Mouse (Mus musculus): ENCODE measurements around the gene Nod1. TPM values are rescaled to one million over a fixed set of nuclear protein-coding genes. Genes with fewer than 3 reads are reported as not detected.

Nod1 gene
- polyA plus RNA-seq, 1 experiment = 18.3 TPM

DNA sequence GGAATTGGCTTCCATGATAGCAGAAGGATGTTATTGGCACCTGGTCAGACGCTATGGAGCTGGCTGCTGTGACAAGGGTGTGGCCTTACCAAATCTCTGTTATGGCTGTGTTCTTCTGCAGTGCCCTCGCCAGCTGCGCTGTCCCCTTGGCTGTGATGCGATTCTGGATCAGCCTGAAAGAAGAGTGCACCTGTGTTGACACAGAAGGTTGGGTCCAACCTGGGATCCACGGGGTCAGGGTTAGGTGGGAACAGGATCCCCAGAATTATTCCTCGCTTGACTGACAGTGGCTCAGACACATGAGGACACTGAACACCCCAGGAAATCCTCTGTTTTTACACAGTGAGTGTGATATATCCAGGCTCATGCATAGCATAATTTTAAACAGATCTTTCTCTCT lies 44.5 kb downstream of the Nod1 start:
- no peak overlapping the region for H3K27ac ChIP-seq (ENCODE audit: control insufficient read depth, insufficient read depth, low read length)
- no peak for DNase-seq
- H3K36me3 ChIP-seq (ENCODE audit: control insufficient read depth, insufficient read depth, low read length) = no peaks in the 10 kb centered on the region
- TF ChIP-seq CTCF (IDR thresholded peaks at IDR 0.05; ENCODE audit: borderline replicate concordance, control insufficient read depth, extremely low read depth, insufficient read depth, low read length, poor library complexity) (no peak), POLR2A (IDR thresholded peaks at IDR 0.05; ENCODE audit: control insufficient read depth, extremely low read depth, insufficient read depth, low read length, poor library complexity) (no peak)
- WGBS = 97% methylated on average over 6 of the region's 6 CpGs
- H3K27me3 ChIP-seq (ENCODE audit: control insufficient read depth, insufficient read depth, low read length) = no peaks in the 10 kb centered on the region
- no peak overlapping the region for H3K4me3 ChIP-seq (ENCODE audit: control insufficient read depth, insufficient read depth, low read length)
- peaks cover 12% of the 10 kb centered on the region for H3K4me1 ChIP-seq (replicated peaks; ENCODE audit: control insufficient read depth, insufficient read depth, low read length)

DNA sequence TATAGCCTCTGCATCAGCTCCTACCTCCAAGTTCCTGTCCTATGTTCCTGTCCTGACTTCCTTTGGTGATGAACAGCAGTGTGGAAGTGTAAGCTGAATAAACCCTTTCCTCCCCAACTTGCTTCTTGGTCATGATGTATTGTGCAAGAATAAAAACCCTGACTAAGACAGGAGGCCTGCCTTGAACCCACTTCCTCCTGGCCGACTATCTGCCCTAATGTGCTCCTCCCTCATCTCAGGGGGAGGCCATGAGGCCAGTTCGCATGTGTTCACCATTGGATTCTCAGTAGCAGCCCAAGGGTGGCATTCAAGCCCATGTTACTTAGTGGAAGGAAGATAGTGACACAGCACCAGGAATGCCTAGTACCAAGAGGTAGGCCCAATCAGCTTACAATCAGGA lies 45.5 kb downstream of the Nod1 start:
- no peak for DNase-seq
- no peak for TF ChIP-seq POLR2A (IDR thresholded peaks at IDR 0.05; ENCODE audit: control insufficient read depth, extremely low read depth, insufficient read depth, low read length, poor library complexity)
- no peak for TF ChIP-seq CTCF (IDR thresholded peaks at IDR 0.05; ENCODE audit: borderline replicate concordance, control insufficient read depth, extremely low read depth, insufficient read depth, low read length, poor library complexity)
- no peaks in the 10 kb centered on the region for H3K27me3 ChIP-seq (ENCODE audit: control insufficient read depth, insufficient read depth, low read length)
- 67% methylated on average over 2 of the region's 2 CpGs for WGBS
- no peak overlapping the region for H3K27ac ChIP-seq (ENCODE audit: control insufficient read depth, insufficient read depth, low read length)
- H3K36me3 ChIP-seq (ENCODE audit: control insufficient read depth, insufficient read depth, low read length) = no peaks in the 10 kb centered on the region
- H3K4me3 ChIP-seq (ENCODE audit: control insufficient read depth, insufficient read depth, low read length) = no peak overlapping the region
- H3K4me1 ChIP-seq (replicated peaks; ENCODE audit: control insufficient read depth, insufficient read depth, low read length) = peaks cover 12% of the 10 kb centered on the region

GRCm38 (mm10) chr6:54925736-54926440 lies 46.5 kb downstream of the Nod1 start:
- TF ChIP-seq CTCF (IDR thresholded peaks at IDR 0.05; ENCODE audit: borderline replicate concordance, control insufficient read depth, extremely low read depth, insufficient read depth, low read length, poor library complexity) (no peak), POLR2A (IDR thresholded peaks at IDR 0.05; ENCODE audit: control insufficient read depth, extremely low read depth, insufficient read depth, low read length, poor library complexity) (no peak)
- peak overlapping the region; percentile 67; the same call in 1 of the 2 replicates for H3K27ac ChIP-seq (ENCODE audit: control insufficient read depth, insufficient read depth, low read length)
- 18% methylated on average over 7 of the region's 7 CpGs for WGBS
- peaks cover 12% of the 10 kb centered on the region for H3K4me1 ChIP-seq (replicated peaks; ENCODE audit: control insufficient read depth, insufficient read depth, low read length)
- DNase-seq = no peak
- no peaks in the 10 kb centered on the region for H3K36me3 ChIP-seq (ENCODE audit: control insufficient read depth, insufficient read depth, low read length)
- H3K27me3 ChIP-seq (ENCODE audit: control insufficient read depth, insufficient read depth, low read length) = no peaks in the 10 kb centered on the region
- H3K4me3 ChIP-seq (ENCODE audit: control insufficient read depth, insufficient read depth, low read length) = no peak overlapping the region

DNA sequence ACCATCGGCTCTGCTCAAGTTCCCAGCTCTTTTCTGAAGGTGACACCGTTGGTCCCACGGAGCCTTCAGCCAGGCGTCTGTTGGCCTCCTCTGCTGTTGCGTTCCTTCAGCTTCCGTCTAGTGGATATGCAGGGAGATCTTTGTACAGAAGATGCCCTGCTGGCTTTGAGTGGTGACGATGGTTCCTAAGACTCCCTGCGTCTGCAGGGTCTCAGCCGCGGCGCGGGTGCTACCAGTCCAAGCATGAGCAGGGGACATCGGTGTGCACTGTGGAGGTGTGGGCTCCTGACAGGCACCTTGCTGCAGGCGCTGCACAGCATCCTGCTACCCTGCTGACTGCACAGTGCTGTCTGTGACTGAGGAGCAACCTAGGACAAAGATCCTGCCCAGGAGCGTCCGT lies 47.9 kb downstream of the Nod1 start:
- H3K27ac ChIP-seq (ENCODE audit: control insufficient read depth, insufficient read depth, low read length) = no peak overlapping the region
- no peak for DNase-seq
- no peak overlapping the region for H3K4me3 ChIP-seq (ENCODE audit: control insufficient read depth, insufficient read depth, low read length)
- H3K4me1 ChIP-seq (replicated peaks; ENCODE audit: control insufficient read depth, insufficient read depth, low read length) = peaks cover 12% of the 10 kb centered on the region
- no peaks in the 10 kb centered on the region for H3K36me3 ChIP-seq (ENCODE audit: control insufficient read depth, insufficient read depth, low read length)
- WGBS = 98% methylated on average over 16 of the region's 16 CpGs
- TF ChIP-seq CTCF (IDR thresholded peaks at IDR 0.05; ENCODE audit: borderline replicate concordance, control insufficient read depth, extremely low read depth, insufficient read depth, low read length, poor library complexity) (no peak), POLR2A (IDR thresholded peaks at IDR 0.05; ENCODE audit: control insufficient read depth, extremely low read depth, insufficient read depth, low read length, poor library complexity) (no peak)
- no peaks in the 10 kb centered on the region for H3K27me3 ChIP-seq (ENCODE audit: control insufficient read depth, insufficient read depth, low read length)

DNA sequence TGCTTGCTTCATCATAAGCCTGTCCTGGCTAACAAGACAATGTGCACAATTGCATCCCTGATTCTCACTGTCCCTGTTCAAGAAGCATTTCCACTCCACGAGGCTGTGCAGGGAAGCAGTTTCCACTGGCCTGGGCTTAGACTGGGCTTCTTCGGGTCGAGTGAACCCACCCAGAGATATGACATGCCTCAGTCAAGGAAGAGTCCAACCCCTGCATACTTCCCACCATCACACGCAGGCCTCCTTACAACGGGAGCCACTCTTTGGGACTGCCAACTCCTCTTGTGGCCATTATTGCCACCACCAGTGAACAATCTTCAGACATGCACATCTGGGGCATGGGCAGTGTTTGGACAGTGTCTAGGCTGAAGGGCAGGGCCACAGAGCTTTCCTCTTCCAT lies 53.9 kb downstream of the Nod1 start:
- WGBS = 95% methylated on average over 5 of the region's 5 CpGs
- TF ChIP-seq POLR2A (IDR thresholded peaks at IDR 0.05; ENCODE audit: control insufficient read depth, extremely low read depth, insufficient read depth, low read length, poor library complexity) (no peak), CTCF (IDR thresholded peaks at IDR 0.05; ENCODE audit: borderline replicate concordance, control insufficient read depth, extremely low read depth, insufficient read depth, low read length, poor library complexity) (no peak)
- Histone ChIP-seq H3K27me3 (ENCODE audit: control insufficient read depth, insufficient read depth, low read length) (no peaks in the 10 kb centered on the region), H3K4me3 (ENCODE audit: control insufficient read depth, insufficient read depth, low read length) (no peak overlapping the region), H3K36me3 (ENCODE audit: control insufficient read depth, insufficient read depth, low read length) (no peaks in the 10 kb centered on the region), H3K4me1 (replicated peaks; ENCODE audit: control insufficient read depth, insufficient read depth, low read length) (peaks cover 5% of the 10 kb centered on the region), H3K27ac (ENCODE audit: control insufficient read depth, insufficient read depth, low read length) (no peak overlapping the region)
- DNase-seq = no peak

GRCm38 (mm10) chr6:54917523-54917922 lies 54.9 kb downstream of the Nod1 start:
- H3K27me3 ChIP-seq (ENCODE audit: control insufficient read depth, insufficient read depth, low read length) = no peaks in the 10 kb centered on the region
- DNase-seq = peak; percentile 69
- 21% methylated on average over 4 of the region's 4 CpGs for WGBS
- H3K36me3 ChIP-seq (ENCODE audit: control insufficient read depth, insufficient read depth, low read length) = no peaks in the 10 kb centered on the region
- H3K4me3 ChIP-seq (ENCODE audit: control insufficient read depth, insufficient read depth, low read length) = no peak overlapping the region
- no peak overlapping the region for H3K27ac ChIP-seq (ENCODE audit: control insufficient read depth, insufficient read depth, low read length)
- TF ChIP-seq POLR2A (IDR thresholded peaks at IDR 0.05; ENCODE audit: control insufficient read depth, extremely low read depth, insufficient read depth, low read length, poor library complexity) (no peak), CTCF (IDR thresholded peaks at IDR 0.05; ENCODE audit: borderline replicate concordance, control insufficient read depth, extremely low read depth, insufficient read depth, low read length, poor library complexity) (no peak)
- peaks cover 5% of the 10 kb centered on the region for H3K4me1 ChIP-seq (replicated peaks; ENCODE audit: control insufficient read depth, insufficient read depth, low read length)

Data from thymus, adult 2 months (tissue).